Mouse (Mus musculus): ENCODE results near the gene Gm4559.
A peak's percentile ranks its signal among the peaks of the same experiment; 100 is the strongest.
"Not testable (repeated sequence)": the region's sequence is repeated elsewhere in the genome, so short reads cannot be mapped to it uniquely, and the experiment has no call there.

Gene Gm4559

GRCm38 (mm10) chr7:142274263-142274662 lies at the start of gene Gm4559:
Gene Gm4559, minus strand, starts transcription at chr7:142274363.
- not testable (repeated sequence) for DNase-seq (ENCODE audit: extremely low spot score)

DNA sequence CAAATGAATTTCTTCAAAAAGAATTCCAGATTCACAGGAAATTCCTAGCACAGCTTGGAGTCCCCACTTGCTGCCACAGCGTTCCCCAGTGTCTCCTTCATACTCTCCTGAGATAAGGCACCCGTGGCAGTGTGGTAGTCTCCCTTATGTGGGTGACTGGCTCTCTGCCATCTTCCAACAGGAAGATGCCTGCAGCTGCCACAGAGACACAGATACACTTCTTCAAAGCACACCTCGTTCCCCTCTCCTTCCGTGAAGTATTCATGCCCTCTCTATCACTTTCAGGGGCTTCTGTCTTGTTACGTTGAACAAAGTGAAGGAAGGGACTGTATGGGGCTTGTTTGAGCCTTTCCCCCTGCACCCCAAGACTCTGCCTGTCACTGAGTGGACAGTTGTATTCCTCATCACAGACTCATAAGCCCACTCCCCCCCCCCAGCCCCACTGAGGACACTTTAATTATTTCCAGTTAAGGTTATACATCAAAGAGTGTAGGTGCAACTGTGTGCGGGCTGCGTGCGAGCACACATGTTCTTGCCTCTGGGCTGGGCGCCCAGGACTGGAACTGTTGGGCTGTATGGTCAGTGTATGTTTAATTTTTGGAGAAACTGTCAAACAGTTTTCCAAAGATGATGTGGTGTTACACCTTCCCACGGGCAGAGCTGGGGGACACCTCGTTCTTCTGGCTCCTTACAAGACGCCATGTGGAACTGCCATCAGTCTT lies 49.4 kb upstream of the Gm4559 start:
- DNase-seq (ENCODE audit: extremely low spot score) = no peak

- DNase-seq (ENCODE audit: extremely low spot score) = no peak
These were observed 48.5 kb upstream of the Gm4559 start for GRCm38 (mm10) chr7:142322641-142323040.

GRCm38 (mm10) chr7:142321637-142322306 lies 47.6 kb upstream of the Gm4559 start:
- not testable (repeated sequence) for DNase-seq (ENCODE audit: extremely low spot score)

GRCm38 (mm10) chr7:142320906-142321305 lies 46.7 kb upstream of the Gm4559 start:
- no peak for DNase-seq (ENCODE audit: extremely low spot score)

- no peak for DNase-seq (ENCODE audit: extremely low spot score)
These were observed 45.0 kb upstream of the Gm4559 start for GRCm38 (mm10) chr7:142319124-142319523.

DNA sequence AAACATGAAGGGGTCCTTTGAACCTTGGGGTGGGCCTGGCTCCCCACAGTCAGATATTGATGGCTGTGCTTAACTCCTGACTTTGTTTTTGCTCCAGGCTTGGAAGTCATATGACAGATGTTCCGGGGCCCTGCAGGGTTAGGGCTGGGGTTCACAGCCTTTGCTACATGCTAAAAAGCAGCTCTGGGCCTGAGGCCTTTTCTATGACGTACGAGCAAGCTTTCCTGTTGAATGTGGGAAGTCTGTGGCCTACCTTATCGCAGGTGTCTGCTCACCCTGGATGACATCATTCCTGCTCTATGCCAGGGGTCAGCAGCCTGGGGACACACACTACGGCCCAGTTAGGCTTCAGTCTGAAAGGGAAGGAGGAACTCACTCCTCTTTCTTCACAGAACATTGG lies 43.1 kb upstream of the Gm4559 start:
- DNase-seq (ENCODE audit: extremely low spot score) = no peak

- DNase-seq (ENCODE audit: extremely low spot score) = peak; percentile 63
These were observed 42.4 kb upstream of the Gm4559 start for GRCm38 (mm10) chr7:142316558-142316957.

GRCm38 (mm10) chr7:142314600-142315285 lies 40.6 kb upstream of the Gm4559 start:
- DNase-seq (ENCODE audit: extremely low spot score) = no peak

- not testable (repeated sequence) for DNase-seq (ENCODE audit: extremely low spot score)
These were observed 29.8 kb upstream of the Gm4559 start for GRCm38 (mm10) chr7:142303929-142304328.

DNA sequence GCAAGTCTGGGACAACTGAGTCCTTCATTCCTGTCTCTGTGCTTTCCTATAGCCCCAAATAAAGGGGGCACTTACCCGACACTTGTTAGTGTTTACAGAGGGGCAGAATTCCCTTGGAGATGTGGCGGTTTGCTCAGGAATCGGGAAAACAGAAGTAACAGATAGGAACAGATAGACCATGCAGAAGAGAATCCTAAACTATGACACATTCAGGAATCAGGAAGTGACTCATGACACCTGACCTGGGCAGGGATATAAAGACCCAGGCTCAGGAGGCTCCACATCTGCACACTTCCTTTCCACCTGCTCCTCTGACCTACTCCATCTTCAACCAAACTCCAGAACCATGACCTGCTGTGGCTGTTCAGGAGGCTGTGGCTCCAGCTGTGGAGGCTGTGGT lies 29.1 kb upstream of the Gm4559 start, which contains the start of gene Krtap5-4:
Krtap5-4 (plus strand) TSS at position 301 of the 400 bp plus-strand sequence.
- DNase-seq (ENCODE audit: extremely low spot score) = no peak

DNA sequence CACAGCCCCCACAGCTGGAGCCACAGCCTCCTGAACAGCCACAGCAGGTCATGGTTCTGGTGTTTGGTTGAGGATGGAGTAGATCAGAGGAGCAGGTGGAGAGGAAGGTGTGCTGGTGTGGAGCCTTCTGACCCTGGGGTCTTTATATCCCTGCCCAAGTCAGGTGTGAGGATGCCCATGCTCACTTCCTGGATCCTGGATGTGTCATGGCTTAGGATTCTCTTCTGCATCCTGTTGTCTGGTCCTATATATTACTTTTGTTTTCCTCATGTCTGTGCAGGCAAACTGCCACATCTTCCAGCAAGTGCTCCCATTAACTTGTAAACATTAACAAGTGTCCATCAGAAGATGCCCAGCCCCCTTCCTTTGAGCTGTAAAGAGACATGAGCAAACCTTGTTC lies 22.9 kb upstream of the Gm4559 start, which contains the start of gene Krtap5-1:
Krtap5-1 (minus strand) TSS at position 101 of the 400 bp plus-strand sequence.
- not testable (repeated sequence) for DNase-seq (ENCODE audit: extremely low spot score)

GRCm38 (mm10) chr7:142296108-142296507 lies 21.9 kb upstream of the Gm4559 start:
- DNase-seq (ENCODE audit: extremely low spot score) = not testable (repeated sequence)

GRCm38 (mm10) chr7:142295418-142295817 lies 21.3 kb upstream of the Gm4559 start:
- no peak for DNase-seq (ENCODE audit: extremely low spot score)

DNA sequence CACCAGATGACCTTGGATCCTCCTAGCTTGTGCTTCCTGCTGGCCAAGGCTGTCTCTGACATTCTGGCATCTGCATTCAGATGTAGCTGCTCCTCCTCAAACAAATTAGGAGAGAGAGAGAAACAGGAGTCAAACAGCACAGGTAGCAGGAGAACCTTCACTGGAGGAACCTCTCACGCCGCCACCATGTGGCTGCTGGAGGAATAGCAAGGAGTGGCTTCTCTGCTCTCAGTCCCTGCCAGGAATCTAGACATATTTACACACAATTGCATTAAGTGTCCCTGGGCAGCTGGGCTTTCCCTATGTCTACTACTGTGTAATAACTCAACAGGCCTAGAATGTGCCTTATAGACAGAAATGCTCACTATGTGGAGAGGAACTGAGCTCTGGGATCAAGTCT lies 19.7 kb upstream of the Gm4559 start:
- not testable (repeated sequence) for DNase-seq (ENCODE audit: extremely low spot score)

- DNase-seq (ENCODE audit: extremely low spot score) = peak; percentile 15
These were observed 11.9 kb upstream of the Gm4559 start for GRCm38 (mm10) chr7:142285910-142286612.

DNA sequence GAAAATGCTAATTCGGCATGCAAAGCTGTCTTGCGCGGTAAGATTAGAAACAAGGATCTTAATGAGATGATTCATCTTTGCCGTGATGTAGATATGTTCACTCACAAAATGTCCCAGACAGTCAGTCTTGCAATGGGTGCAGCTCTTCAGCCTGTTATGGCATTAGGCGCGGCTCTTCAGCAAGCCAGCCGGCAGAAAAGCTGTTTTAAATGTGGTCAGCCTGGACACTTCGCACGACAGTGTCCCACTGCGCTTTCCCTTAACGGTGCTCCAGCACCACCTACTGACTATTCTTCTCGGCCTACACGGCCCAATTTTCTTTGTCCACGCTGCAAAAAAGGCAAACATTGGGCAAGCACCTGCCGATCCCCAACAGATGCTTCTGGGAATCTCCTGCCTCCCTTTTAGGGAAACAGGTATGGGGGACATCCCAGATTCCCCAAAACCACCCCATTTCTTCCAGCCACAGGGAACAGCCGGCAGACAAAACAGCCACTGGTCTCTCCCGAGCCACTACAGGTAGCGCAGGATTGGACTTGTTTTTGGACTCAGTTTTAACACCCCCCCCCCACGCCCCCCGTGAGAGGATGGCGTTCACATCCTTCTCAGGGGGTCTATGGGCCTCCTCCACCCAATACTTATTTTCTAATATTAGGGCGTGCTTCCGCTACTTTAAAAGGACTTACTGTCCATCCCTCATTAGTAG lies 11.1 kb upstream of the Gm4559 start:
- DNase-seq (ENCODE audit: extremely low spot score) = no peak

DNA sequence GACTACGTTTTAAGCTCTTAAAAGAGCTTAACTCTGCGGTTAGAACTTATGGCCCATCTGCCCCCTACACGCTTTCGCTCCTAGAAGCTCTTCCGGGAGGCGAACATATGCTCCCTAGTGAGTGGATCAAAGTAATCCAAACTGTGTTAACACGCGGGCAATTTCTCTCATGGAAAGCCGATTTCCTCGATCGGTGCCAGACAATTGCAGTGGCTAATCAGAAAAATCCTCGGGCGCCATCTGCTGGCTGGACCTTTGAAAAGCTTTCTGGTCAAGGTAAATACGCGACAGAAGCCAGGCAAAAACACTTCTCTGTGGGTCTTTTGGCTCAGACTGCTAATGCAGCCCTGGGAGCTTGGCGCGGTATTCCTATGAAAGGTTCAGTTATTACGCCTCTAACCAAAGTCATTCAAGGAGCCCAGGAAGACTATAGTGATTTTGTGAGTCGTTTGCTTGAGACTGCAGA lies 10.5 kb upstream of the Gm4559 start:
- peak; percentile 94 for DNase-seq (ENCODE audit: extremely low spot score)

- DNase-seq (ENCODE audit: extremely low spot score) = peak; percentile 85
These were observed 9.9 kb upstream of the Gm4559 start for GRCm38 (mm10) chr7:142284023-142284591.

GRCm38 (mm10) chr7:142282847-142283246 lies 8.7 kb upstream of the Gm4559 start:
- peak; percentile 22 for DNase-seq (ENCODE audit: extremely low spot score)

DNA sequence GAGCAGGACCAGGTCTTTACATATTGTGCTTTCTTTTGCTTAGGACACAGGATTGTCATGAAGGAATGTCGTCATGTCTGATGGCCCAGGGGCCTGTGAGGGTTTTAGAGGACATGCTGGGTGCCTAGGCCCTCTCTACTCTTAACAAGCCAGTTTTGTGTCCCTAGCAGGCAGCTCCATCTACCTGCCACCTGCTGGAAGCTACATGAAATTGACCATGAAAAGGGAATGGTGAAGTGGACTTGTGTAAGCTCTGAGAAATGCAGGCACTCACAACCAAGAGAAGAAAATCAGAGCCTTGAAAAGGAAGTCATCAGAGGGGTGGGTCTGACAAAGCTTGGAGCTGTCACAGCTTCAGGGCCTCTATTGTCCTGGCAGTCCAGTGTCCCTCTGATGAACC lies 5.1 kb upstream of the Gm4559 start:
- not testable (repeated sequence) for DNase-seq (ENCODE audit: extremely low spot score)
